Comparison of ENCODE assay signal across 8 mouse cellular contexts in genomic region chr17:33929371-33930279, GRCm38 (mm10). TPM values are rescaled to one million over a fixed set of nuclear protein-coding genes. Genes with fewer than 3 reads are reported as not detected.
DNase-seq lines count a peak whose midpoint lies in the region; ATAC-seq and TF ChIP-seq lines count a peak whose summit lies in the region.

Gene Rgl2, plus strand, starts transcription at chr17:33929543.

- under 1% methylated on average over 73 of the region's 80 CpGs for WGBS in forebrain, embryonic 13.5 days
- WGBS in heart, postnatal 0 days: under 1% methylated on average over 68 of the region's 80 CpGs
- WGBS in liver, embryonic 15.5 days (ENCODE audit: insufficient replicate concordance): under 1% methylated on average over 78 of the region's 80 CpGs
- under 1% methylated on average over 71 of the region's 80 CpGs for WGBS in neural tube, embryonic 11.5 days
- WGBS in stomach, embryonic 16.5 days: under 1% methylated on average over 74 of the region's 80 CpGs

- H3K9ac ChIP-seq in ES-Bruce4 (ENCODE audit: low read depth, poor library complexity, severe bottlenecking): peak within 1 kb of the TSS; percentile 91
- H3K9ac ChIP-seq in forebrain, embryonic 13.5 days: peak within 1 kb of the TSS; percentile 94
- H3K9ac ChIP-seq in heart, postnatal 0 days (replicated peaks; ENCODE audit: low read depth, low read length): peak within 1 kb of the TSS; percentile 91
- H3K9ac ChIP-seq in liver, embryonic 15.5 days: peak within 1 kb of the TSS; percentile 86
- peak within 1 kb of the TSS; percentile 88 for H3K9ac ChIP-seq in neural tube, embryonic 11.5 days (ENCODE audit: low read length)
- peak within 1 kb of the TSS; percentile 82 for H3K9ac ChIP-seq in stomach, embryonic 16.5 days (ENCODE audit: low read length)

- H3K27me3 ChIP-seq in ES-Bruce4 (ENCODE audit: control insufficient read depth, insufficient read depth, low read length, poor library complexity, severe bottlenecking): no peaks in the 10 kb centered on the region
- 0 out of 2 replicates have a peak, but pooled peaks cover 2% of the 10 kb centered on the region for H3K27me3 ChIP-seq in forebrain, embryonic 13.5 days
- no peaks in the 10 kb centered on the region for H3K27me3 ChIP-seq in heart, postnatal 0 days (ENCODE audit: control insufficient read depth, insufficient read depth, low read length)
- no peaks in the 10 kb centered on the region for H3K27me3 ChIP-seq in liver, embryonic 15.5 days
- no peaks in the 10 kb centered on the region for H3K27me3 ChIP-seq in neural tube, embryonic 11.5 days (ENCODE audit: control insufficient read depth, insufficient read depth, low read length)
- no peaks in the 10 kb centered on the region for H3K27me3 ChIP-seq in stomach, embryonic 16.5 days (ENCODE audit: control insufficient read depth, insufficient read depth, low read length)

- H3K4me3 ChIP-seq in ES-Bruce4 (ENCODE audit: low read depth, low read length): peak within 1 kb of the TSS; percentile 96
- H3K4me3 ChIP-seq in forebrain, embryonic 13.5 days: peak within 1 kb of the TSS; percentile 87
- peak within 1 kb of the TSS; percentile 91 for H3K4me3 ChIP-seq in heart, postnatal 0 days (ENCODE audit: low read depth, low read length)
- peak within 1 kb of the TSS; percentile 75 for H3K4me3 ChIP-seq in liver, embryonic 15.5 days (replicated peaks)
- peak within 1 kb of the TSS; percentile 91 for H3K4me3 ChIP-seq in neural tube, embryonic 11.5 days (ENCODE audit: low read depth, low read length)
- H3K4me3 ChIP-seq in stomach, embryonic 16.5 days (replicated peaks; ENCODE audit: low read length): peak within 1 kb of the TSS; percentile 63

- peak; percentile 55; the same call in 1 of the 2 replicates for TF ChIP-seq EP300 in ES-Bruce4 (IDR thresholded peaks at IDR 0.05; ENCODE audit: insufficient read depth, low read depth, low read length)
- peak; percentile 55; the same call in 1 of the 2 replicates for TF ChIP-seq EP300 in heart, postnatal 0 days (IDR thresholded peaks at IDR 0.05; ENCODE audit: low read depth)

- no peaks in the 10 kb centered on the region for H3K36me3 ChIP-seq in ES-Bruce4 (ENCODE audit: control insufficient read depth, insufficient read depth, low read length, poor library complexity, severe bottlenecking)
- peaks cover 40% of the 10 kb centered on the region for H3K36me3 ChIP-seq in forebrain, embryonic 13.5 days (ENCODE audit: poor library complexity, severe bottlenecking)
- peaks cover 39% of the 10 kb centered on the region for H3K36me3 ChIP-seq in heart, postnatal 0 days (replicated peaks; ENCODE audit: control insufficient read depth, insufficient read depth, low read length)
- H3K36me3 ChIP-seq in liver, embryonic 15.5 days (replicated peaks): peaks cover 55% of the 10 kb centered on the region
- H3K36me3 ChIP-seq in neural tube, embryonic 11.5 days (ENCODE audit: control insufficient read depth, insufficient read depth, low read length): peaks cover 5% of the 10 kb centered on the region; the same call in 1 of the 2 replicates
- H3K36me3 ChIP-seq in stomach, embryonic 16.5 days (ENCODE audit: control insufficient read depth, insufficient read depth, low read length): no peaks in the 10 kb centered on the region

- TF ChIP-seq CTCF in ES-Bruce4 (IDR thresholded peaks at IDR 0.05; ENCODE audit: low read depth, low read length): no peak
- TF ChIP-seq CTCF in heart, postnatal 0 days (IDR thresholded peaks at IDR 0.05; ENCODE audit: low read depth): peak; percentile 15; the same call in 1 of the 2 replicates

- ATAC-seq in forebrain, embryonic 13.5 days: peak; percentile 91
- ATAC-seq in heart, postnatal 0 days (ENCODE audit: insufficient read depth, low read depth): peak; percentile 87
- peak; percentile 78 for ATAC-seq in liver, embryonic 15.5 days (ENCODE audit: insufficient read depth)
- ATAC-seq in neural tube, embryonic 11.5 days (ENCODE audit: insufficient read depth, low FRiP score, low TSS enrichment): peak; percentile 83
- ATAC-seq in stomach, embryonic 16.5 days (ENCODE audit: insufficient read depth, low FRiP score): peak; percentile 89

- TF ChIP-seq POLR2A in ES-Bruce4 (IDR thresholded peaks at IDR 0.05; ENCODE audit: insufficient read depth, low read length): peak; percentile 35

- H3K9me3 ChIP-seq in ES-Bruce4 (replicated peaks; ENCODE audit: control insufficient read depth, insufficient read depth, low read length, poor library complexity, severe bottlenecking): no peaks in the 10 kb centered on the region
- no peaks in the 10 kb centered on the region for H3K9me3 ChIP-seq in forebrain, embryonic 13.5 days (replicated peaks)
- H3K9me3 ChIP-seq in heart, postnatal 0 days (replicated peaks; ENCODE audit: control insufficient read depth, low read length): no peaks in the 10 kb centered on the region
- no peaks in the 10 kb centered on the region for H3K9me3 ChIP-seq in liver, embryonic 15.5 days (replicated peaks)
- H3K9me3 ChIP-seq in neural tube, embryonic 11.5 days (ENCODE audit: control insufficient read depth, low read length): no peaks in the 10 kb centered on the region
- no peaks in the 10 kb centered on the region for H3K9me3 ChIP-seq in stomach, embryonic 16.5 days (replicated peaks; ENCODE audit: control insufficient read depth, low read length)

- peak within 1 kb of the TSS; percentile 68 for H3K27ac ChIP-seq in ES-Bruce4 (ENCODE audit: insufficient read depth, low read length)
- H3K27ac ChIP-seq in forebrain, embryonic 13.5 days: peak within 1 kb of the TSS; percentile 95
- peak within 1 kb of the TSS; percentile 95 for H3K27ac ChIP-seq in heart, postnatal 0 days (ENCODE audit: low read depth)
- peak within 1 kb of the TSS; percentile 93 for H3K27ac ChIP-seq in liver, embryonic 15.5 days (replicated peaks)
- peak within 1 kb of the TSS; percentile 95 for H3K27ac ChIP-seq in neural tube, embryonic 11.5 days (ENCODE audit: low read depth, low read length)
- peak within 1 kb of the TSS; percentile 99 for H3K27ac ChIP-seq in stomach, embryonic 16.5 days (ENCODE audit: low read length)

- H3K4me1 ChIP-seq in ES-Bruce4 (ENCODE audit: control insufficient read depth, insufficient read depth, low read length): peaks cover 2% of the 10 kb centered on the region
- peaks cover 29% of the 10 kb centered on the region for H3K4me1 ChIP-seq in forebrain, embryonic 13.5 days
- H3K4me1 ChIP-seq in heart, postnatal 0 days (ENCODE audit: control insufficient read depth, insufficient read depth): peaks cover 6% of the 10 kb centered on the region; the same call in 1 of the 2 replicates
- peaks cover 68% of the 10 kb centered on the region for H3K4me1 ChIP-seq in liver, embryonic 15.5 days (replicated peaks)
- H3K4me1 ChIP-seq in neural tube, embryonic 11.5 days (ENCODE audit: control insufficient read depth, insufficient read depth, low read length): peaks cover 9% of the 10 kb centered on the region; the same call in 1 of the 2 replicates
- H3K4me1 ChIP-seq in stomach, embryonic 16.5 days (ENCODE audit: control insufficient read depth, insufficient read depth, low read length): peaks cover 19% of the 10 kb centered on the region

- DNase-seq in c-Kit-positive CD71-positive TER-119-positive erythroid progenitor cells, embryonic 14.5 days (ENCODE audit: low spot score): peak; percentile 93
- DNase-seq in heart, postnatal 0 days (ENCODE audit: low spot score): peak; percentile 86
- DNase-seq in kidney, postnatal 36 days: peak; percentile 88 to 95
- DNase-seq in neural tube, embryonic 11.5 days (ENCODE audit: low spot score): peak; percentile 97

- H3K4me2 ChIP-seq in forebrain, embryonic 13.5 days: peak within 1 kb of the TSS; percentile 99
- peak within 1 kb of the TSS; percentile 98 for H3K4me2 ChIP-seq in heart, postnatal 0 days (ENCODE audit: low read depth, low read length)
- H3K4me2 ChIP-seq in liver, embryonic 15.5 days: peak within 1 kb of the TSS; percentile 99
- H3K4me2 ChIP-seq in neural tube, embryonic 11.5 days (ENCODE audit: low read depth): peak within 1 kb of the TSS; percentile 99
- H3K4me2 ChIP-seq in stomach, embryonic 16.5 days (ENCODE audit: low read depth, low read length): peak within 1 kb of the TSS; percentile 68

RNA-seq across cellular contexts. Expression of gene Rgl2, which starts in this region (rescaled TPM):
- 34.7 and 37.5 TPM in 2 replicates for polyA plus RNA-seq in ES-Bruce4 (2011; ENCODE audit: insufficient read depth, insufficient read length, low read depth, missing spikeins)
- polyA plus RNA-seq in forebrain, embryonic 13.5 days (2015; fragmentation: Nextera tagmentation; extraction: Ambion mirVana): 39.3 and 46.6 TPM in 2 replicates
- total RNA-seq in heart, postnatal 0 days (2014; rRNA removed; ENCODE audit: low replicate concordance): 63.1 and 144 TPM in 2 replicates
- 21.1 and 21.9 TPM in 2 replicates for polyA plus RNA-seq in heart, postnatal 0 days (2015; fragmentation: Nextera tagmentation; extraction: Ambion mirVana)
- 8.2 and 10.2 TPM in 2 replicates for polyA plus RNA-seq in liver, embryonic 15.5 days (2015; fragmentation: Nextera tagmentation; extraction: Ambion mirVana)
- polyA plus RNA-seq in neural tube, embryonic 11.5 days (2014; fragmentation: Nextera tagmentation; extraction: Ambion mirVana): 38.7 and 42.6 TPM in 2 replicates
- 43.9 and 44.7 TPM in 2 replicates for polyA plus RNA-seq in stomach, embryonic 16.5 days (2015; fragmentation: Nextera tagmentation; extraction: Ambion mirVana)

Comparison
In these comparisons a context has a peak if more than half of its experiments do, and no peak if none do; other contexts are left out.
1. Peak in every context shown above with its lines: DNase-seq, ATAC-seq, H3K4me3 ChIP-seq and H3K27ac ChIP-seq.